Mouse (Mus musculus): ENCODE data around the gene Gm1113.

The Gm1113 gene

DNA sequence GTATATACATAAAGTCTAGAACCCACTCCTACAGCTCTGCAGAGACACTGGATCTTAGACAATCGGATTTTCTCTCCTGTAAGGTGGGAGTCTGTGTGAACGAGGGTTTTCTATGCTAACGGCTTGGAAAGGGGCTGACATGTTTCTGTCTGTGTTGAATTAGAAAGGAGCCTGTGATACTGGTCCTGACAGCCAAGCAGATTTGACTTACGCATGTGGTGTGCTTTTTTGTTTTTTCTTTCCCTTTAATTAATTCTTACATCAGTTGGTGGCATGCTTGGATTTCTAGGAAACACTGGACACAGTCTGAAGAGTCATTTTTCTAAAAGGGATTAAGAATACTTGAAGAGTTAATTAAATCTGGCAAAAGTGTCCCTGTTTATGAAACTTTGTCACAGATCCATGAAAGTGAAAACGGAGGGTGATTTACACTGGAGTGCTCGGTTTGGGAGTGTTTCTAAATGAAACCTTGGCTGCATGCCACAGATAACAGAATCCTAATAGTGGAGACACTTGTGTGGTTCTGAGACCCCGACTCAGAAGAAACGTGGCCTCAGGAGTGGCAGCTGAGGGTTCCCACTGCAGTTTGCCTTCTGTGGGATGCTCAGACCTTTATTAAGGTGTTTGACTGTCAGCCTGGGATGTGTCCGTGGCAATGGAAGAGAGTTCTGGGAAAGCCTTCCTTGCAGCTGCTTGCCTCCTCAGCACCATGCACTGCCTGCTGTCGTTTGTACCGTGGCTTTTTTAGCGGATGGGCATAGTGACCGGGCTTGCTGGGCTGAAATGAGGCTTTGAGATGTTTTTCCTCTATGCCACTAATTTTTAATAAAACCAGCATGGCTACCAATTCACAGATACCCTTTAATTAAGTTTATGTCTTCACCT is 35.8 kb downstream of the Gm1113 start:
- in situ Hi-C loops (cut with MboI, MseI): no loop called here

GRCm38 (mm10) chr9:35479456-35479855 is 38.6 kb downstream of the Gm1113 start:
- in situ Hi-C loops (cut with MboI, MseI): no loop called here

DNA sequence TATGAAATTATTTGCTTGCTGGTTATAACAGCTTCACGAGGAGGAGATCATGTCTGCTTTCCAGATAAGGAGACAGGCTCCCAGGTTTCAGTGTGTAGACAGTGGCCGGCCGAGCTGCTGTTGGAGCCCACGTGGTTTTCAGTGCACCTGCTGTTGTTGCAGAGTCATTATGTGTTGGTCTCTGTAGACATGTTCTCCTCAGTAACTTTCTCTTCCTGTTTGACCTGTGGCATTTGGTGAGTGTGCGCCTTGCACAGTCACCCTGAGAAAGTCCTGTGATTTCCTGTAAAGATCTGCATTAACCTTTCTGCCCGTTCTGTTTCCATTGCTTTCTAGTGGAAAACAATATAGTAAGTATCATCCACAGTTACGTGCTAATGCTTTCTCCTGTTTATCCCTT is 42.7 kb downstream of the Gm1113 start:
- in situ Hi-C loops (cut with MboI, MseI): no loop called here

DNA sequence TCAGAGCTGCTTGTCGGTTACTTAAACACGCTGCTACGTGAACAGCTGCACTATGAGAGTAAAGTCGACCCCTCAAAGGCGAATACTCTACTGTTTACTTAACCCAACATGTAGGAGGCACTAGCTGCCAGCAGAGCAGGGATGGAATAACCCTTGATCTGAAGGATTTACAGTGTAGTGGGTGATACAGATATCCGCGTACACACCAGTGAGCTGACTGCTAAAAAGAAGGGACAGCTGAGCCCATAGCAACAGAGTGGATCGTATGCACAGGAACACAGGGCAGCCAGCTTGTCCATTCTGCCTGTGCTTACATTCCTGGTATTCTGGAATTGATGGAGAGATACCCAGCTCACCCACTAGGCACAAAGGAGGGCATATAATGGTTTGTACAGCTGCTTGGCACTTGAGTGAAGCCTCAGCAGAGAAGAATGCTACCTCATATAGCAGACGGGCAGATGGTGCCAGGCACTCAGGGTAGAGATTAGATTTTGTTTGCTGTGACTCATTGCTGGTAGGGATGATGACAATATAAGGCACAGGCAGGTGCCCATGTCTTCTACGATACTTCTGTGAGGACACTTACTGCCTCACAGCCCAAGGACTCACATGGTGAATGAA is 43.9 kb downstream of the Gm1113 start:
- in situ Hi-C loops (cut with MboI, MseI): no loop called here

- in situ Hi-C loops (cut with MboI, MseI): no loop called here
These were observed 49.2 kb downstream of the Gm1113 start for GRCm38 (mm10) chr9:35468913-35469312.

- in situ Hi-C loops (cut with MboI, MseI): no loop called here
These were observed 50.7 kb downstream of the Gm1113 start for GRCm38 (mm10) chr9:35467264-35467817.

DNA sequence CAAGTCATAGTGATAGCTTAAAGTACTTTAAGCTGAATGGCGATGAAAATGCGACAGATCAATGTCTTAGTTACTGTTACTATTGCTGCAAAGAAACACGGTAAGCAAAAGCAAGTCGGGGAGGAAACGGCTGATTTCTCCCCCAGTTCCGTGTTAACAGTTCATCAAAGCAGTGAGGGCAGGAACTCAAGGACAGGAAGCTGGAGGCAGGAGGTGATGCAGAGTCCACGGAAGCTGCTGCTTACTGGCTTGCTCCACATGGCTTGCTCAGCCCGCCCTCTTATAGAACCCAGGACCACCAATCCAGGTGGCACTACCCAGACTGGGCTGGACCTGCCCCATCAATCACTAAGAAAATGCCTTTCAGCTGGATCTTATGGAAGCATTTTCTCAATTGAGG is 58.5 kb downstream of the Gm1113 start:
- in situ Hi-C loops (cut with MboI, MseI): no loop called here

Measured in regulatory T cell (primary cell).